Mouse (Mus musculus): ENCODE measurements around the gene Gpr174.

- TF ChIP-seq POLR2A (IDR thresholded peaks at IDR 0.05; ENCODE audit: low read depth, low read length) (no peak), CTCF (conservative IDR thresholded peaks at IDR 0.05; ENCODE audit: insufficient read depth, insufficient read length, low read depth, low read length) (no peak)
These were observed 21.0 kb upstream of the Gpr174 start for GRCm38 (mm10) chrX:107234655-107235054.

Measured in kidney, adult 2 months (tissue).